Mouse (Mus musculus): Measurements from ENCODE around the gene Gmeb1.
A peak's percentile ranks its signal among the peaks of the same experiment; 100 is the strongest.

The Gmeb1 gene

DNA sequence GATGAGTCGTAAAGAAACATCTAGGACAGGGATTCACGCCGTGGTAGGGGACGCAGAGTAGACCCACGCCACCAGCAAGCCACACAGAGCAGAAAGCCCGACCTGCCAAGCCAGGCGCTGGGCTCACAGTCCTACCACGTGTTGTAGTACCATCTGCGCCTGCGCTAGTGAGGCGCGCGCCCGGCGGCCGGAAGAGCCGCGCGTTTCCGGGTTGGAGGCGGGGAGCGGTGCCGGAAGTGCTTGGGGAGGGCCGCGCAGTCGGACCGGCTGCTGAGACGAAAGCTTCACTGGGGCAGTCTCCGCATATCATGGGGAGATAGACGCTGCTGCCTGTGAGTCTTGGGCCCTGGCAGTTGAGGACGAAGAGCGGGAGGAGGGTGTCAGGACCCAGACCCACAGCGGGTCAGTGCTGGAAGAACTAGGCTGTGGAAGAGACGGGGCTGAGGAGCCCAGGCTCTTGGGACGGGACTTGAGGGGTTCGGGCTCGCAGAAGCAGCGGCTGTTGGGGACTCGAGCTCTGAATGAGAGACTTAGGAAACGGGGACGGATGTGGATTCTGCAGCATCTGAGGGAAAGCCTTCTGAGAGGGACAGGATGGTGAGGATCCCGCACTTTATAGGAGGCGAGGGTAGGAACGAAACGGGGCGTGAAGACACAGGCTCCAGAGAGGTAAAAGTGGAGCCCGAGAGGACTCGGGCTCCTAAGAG, 12.9 kb upstream of the Gmeb1 start, which contains the start of gene Taf12:
Taf12 (plus strand) TSS at position 220 of the 707 bp plus-strand sequence.
- peak; percentile 87 for DNase-seq (ENCODE audit: low read depth, low spot score)

DNA sequence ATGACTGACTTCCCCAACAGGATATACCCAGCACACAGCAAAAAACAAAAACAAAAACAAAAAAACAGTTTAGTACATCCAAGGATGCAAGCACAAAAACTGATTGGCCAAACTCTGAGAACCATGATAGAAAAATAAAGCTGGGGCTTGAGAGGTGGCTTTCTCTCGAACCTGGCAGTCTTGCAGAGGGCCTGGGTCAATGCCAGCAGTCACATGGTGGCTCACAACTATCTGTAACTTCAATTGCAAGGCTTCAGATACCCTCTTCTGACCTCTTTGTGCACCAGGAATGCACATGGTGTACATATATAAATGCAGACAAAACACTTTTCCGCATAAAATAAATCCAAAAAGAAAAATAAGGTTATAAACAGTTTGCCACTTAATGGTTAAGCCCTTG, 11.8 kb upstream of the Gmeb1 start:
- no peak for DNase-seq (ENCODE audit: low read depth, low spot score)

DNA sequence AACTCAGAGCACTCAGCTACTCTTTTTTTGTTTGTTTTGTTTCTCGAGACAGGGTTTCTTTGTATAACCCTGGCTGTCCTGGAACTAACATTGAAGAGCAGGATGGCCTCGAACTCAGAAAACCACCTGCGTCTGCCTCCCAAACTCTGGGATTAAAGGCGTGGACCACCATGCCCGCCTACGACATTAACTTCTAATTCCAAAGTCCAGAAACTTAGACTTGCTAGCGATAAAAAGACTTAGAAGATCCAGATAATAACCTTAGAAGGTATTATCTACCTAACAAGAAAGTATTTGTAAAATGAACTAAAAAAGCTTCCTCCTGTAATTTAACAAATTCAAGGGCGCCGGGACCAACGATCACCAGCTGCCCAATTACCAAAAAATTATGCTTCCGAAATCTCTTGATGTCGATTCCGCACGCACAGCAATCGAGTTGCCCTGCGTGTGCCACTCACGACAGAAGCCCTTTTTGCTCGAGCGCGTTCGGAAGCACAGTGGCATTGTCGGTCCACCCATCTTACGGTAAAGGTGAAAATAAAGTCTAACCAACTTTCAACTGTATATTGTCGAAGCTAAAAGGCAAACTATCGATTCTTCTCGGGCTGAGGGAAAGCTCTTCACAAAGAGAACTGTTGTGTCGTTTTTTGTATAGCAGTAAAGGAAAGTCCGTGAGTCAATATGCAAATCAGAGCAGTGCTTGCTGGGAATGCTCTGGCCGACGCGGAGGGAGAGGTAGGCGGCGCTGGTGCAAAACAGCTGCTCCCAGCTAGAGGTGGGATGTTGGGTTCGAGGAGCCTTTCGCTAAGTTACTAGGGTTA, 8.5 kb upstream of the Gmeb1 start:
- DNase-seq (ENCODE audit: low read depth, low spot score), result peak; percentile 86

DNA sequence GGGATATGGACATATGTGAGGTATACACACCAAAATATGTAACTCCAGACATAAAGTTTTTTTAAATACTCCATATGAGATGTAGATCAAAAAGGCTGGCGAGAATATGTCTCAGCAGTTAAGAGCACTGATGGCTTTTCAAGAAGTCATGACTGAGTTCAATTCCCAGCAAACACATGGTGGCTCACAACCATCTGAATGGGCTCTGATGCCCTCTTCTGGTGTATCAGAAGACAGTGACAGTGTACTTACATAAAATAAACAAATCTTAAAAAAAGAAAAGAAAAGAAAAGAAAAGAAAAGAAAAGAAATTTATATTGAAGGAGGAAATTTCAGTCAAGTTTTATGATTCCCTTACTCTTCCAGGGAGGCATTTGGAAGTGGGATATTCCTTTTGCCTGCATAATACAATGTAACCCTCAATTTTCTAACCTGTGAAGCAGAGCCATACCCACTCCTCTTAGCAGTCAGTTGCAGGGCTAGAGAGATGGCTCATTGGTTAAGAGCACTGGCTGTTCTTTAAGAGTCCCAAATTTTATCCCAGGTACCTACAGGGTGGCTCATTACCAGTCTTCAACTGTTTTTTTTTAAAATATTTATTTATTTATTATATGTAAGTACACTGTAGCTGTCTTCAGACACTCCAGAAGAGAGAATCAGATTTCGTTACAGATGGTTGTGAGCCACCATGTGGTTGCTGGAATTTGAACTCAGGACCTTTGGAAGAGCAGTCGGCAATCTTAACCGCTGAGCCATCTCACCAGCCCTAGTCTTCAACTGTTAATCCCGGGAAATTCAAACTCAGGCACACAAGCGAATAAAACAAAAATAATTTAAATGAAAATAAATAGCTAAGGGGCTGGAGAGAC, 7.7 kb upstream of the Gmeb1 start:
- no peak for DNase-seq (ENCODE audit: low read depth, low spot score)

DNA sequence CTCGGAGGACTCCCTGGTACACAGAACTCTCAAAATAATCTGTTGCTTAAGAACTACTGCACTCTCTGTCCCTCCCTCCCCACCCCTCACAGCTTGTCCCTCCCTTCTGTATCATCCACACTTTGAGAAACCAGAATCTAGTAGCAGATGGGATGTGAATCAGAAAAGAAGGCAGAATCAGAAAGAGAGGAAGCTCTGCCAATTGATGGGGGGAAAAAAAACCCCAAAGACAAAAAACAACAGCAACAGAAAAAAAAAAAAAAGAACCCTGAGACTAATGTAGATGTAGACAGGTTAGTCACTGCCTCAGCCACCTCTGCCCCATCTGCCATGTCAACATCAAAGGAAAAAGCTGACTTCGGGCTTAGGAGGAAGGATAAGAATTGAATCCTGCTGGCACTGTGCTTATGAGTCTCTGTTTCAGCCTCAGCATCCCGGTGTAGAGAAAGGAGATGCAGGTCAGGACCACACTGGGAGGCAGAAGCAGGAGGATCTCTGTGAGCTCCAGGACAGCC, 5.5 kb upstream of the Gmeb1 start:
- no peak for DNase-seq (ENCODE audit: low read depth, low spot score)

DNA sequence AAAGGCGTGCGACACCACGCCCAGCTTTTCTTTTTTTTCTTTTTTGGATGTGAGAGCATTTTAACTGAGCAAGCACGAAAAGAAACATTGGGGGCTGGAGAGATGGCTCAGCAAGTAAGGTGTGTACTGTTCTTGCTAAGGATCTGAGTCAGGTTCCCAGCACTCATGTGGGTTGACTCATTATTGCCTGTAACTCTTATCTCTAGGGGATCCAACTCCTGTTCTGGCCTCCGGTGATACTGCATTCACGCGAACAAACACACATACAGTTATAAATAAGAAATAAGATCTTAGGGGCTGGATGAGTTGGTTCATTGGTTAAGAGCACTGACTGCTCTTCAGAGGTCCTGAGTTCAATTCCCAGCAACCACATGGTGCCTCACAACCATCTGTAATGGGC, 1.9 kb upstream of the Gmeb1 start:
- no peak for DNase-seq (ENCODE audit: low read depth, low spot score)

DNA sequence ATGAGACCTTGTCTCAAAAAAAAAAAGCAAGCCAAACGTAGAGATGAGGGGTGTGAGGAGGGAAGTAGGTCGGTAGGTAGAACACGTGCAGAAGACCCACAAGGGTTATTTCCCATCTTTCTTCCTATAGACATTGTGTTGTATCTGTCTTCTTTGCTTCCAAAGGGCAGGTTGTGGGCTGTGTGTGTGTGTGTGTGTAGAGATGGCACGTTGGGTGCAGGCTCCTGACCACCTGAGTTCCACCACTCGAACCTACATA, 885 bp upstream of the Gmeb1 start:
- DNase-seq (ENCODE audit: low read depth, low spot score), result no peak

DNA sequence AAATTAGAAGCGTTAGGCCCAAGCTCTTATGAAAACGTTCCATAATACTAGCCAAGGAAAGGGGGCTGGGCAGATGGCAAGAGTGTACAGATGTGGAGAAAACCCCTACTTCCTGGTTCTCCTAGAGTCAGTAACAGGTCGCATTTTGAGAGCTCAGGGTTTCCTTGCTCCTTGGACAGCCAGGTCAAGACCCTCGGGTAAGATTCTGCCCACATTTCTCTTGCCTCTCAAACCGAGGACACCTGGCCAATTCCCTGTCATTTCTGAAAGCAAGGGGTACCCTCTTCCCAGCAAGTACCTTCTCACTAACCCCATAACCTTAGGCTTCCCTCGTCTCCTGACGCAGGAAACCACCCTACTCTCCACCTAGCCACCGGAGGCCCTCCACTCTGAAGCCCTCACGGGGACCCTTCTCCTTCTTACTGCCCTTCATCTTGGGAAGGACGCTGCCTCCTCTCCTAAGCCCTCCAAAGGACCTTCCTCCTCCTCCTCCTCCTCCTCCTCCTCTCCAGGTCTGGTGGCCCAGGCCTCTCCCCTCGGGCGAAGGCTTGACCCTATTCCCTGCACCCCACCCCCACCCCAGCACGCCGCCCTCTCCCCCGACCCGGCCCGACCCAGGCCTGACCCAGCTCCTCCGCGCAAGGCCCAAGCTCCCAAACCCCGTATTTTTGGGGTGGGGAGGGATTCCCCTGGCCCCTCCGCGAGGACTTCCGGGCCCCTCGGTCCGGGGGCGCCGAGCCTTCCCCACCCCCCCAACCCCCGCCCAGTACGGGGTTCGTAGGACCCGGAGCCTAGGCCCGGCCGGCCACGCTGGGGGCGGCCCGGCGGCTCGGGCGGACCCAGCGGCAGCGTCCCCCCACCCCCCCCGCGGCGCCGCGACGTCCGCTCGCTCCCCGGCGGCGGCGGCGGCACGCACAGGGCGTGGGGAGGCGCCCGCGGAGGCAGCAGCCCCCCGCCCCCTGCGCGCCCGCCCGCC, 710 bp downstream of the Gmeb1 start:
- DNase-seq (ENCODE audit: low read depth, low spot score), result no peak

DNA sequence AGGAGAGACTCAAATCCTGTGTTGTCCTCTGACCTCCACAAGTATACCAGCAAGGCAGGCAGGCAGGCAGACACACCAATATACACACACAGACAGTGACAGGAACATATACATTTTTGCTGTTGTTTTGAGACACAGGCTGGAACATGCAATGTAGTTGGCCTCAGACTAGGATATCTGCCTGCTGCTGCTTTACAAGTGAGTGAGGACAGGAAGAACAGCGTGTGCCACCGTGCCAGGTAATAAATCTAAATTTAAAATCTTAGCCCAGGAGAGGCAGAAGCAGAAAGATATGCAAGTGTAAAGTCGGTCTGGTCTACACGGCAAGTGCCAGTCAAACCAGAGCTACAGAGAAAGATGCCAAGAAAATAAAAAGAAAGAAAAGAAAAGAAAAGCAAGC, 2.2 kb downstream of the Gmeb1 start:
- DNase-seq (ENCODE audit: low read depth, low spot score), result no peak

DNA sequence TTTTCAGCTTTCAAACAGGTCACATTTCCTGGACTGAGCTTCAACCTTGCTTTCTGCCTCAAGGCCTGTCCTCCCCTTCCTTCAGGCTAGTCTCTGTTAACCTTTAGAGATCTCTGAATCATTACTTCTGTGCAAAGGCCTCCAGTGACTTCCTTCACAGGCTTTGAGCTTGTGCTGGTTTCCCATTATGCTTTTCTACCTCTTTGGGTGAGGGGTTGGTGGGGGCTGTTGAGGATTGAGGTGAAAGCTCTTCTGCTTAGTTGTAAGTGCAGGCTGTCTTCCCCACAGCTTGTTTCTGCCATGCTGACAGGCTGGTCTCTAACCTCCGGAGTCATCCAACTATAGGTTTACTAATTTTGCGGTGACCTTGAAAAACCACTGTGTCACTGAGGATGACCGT, 5.0 kb downstream of the Gmeb1 start:
- DNase-seq (ENCODE audit: low read depth, low spot score), result no peak

DNA sequence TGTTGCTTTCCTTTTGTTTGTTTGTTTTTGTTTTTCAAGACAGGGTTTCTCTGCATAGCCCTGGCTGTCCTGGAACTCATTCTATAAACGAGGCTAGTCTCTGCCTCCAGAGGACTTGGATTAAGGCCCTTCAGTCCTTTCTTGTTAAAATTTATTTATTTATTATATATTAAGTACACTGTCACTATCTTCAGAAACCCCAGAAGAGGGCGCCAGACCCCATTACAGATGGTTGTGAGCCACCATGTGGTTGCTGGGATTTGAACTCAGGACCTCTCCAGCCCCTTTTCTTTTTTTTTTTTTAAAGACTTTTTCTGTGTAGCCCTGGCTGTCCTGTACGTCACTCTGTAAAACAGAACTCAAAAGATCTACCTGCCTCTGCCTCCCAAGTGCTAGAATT, 6.4 kb downstream of the Gmeb1 start:
- DNase-seq (ENCODE audit: low read depth, low spot score), result no peak

DNA sequence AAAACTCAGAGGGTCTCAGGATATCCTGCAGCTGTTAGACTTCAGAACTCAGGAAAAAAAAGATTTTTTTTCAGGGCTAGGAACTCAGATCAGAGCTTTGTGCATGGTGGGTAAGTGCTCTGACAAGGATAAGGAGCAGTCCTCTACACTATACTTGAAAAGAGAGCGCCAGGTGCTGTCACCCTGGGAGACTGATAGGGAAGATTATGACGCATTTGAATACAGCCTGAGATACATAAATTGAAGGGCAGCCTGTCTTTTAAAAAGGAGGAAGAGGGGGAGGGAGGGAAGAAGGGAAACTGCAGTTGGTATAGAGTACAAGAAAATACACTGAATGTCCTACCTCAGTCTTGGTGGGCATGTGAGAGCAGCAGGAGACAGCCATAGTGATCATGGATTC, 7.8 kb downstream of the Gmeb1 start:
- no peak for DNase-seq (ENCODE audit: low read depth, low spot score)

DNA sequence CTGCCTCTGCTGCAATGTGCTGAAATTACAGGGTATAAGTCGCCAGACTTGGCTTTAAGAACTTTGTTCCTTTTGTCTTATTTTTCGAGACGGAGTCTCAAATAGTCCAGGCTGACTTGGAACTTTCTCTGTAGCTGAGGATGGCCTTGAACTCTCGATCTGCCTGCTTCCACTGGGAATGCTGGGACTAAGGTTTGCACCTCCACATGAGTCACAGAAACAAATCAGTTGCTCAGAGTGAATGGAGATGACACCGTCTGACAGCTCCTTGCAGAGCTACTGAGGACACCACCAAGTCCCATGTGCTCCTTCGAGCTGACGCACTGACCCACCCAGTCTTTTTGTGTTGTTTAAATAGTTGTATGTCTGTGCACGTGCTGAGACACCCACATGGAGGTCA, 8.3 kb downstream of the Gmeb1 start:
- no peak for DNase-seq (ENCODE audit: low read depth, low spot score)

DNA sequence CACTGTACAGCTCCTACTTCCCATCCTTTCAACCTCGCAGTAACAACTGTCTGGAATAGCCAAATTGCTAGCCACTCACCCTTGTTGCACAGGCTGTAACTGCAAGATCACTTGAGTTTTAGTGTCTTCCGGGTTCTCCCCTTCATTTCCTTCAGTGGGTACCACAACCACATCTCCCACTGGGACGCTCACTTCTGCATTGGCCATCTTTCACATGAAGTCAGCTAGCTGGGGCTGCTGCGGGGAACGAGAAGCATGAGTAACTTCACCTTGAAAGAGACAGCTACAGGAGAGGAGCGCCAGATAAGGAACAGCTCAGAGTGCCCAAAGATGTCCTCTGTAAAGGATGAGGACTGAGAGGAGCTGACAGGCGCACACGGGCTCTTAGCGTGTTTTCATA, 9.8 kb downstream of the Gmeb1 start:
- no peak for DNase-seq (ENCODE audit: low read depth, low spot score)

DNA sequence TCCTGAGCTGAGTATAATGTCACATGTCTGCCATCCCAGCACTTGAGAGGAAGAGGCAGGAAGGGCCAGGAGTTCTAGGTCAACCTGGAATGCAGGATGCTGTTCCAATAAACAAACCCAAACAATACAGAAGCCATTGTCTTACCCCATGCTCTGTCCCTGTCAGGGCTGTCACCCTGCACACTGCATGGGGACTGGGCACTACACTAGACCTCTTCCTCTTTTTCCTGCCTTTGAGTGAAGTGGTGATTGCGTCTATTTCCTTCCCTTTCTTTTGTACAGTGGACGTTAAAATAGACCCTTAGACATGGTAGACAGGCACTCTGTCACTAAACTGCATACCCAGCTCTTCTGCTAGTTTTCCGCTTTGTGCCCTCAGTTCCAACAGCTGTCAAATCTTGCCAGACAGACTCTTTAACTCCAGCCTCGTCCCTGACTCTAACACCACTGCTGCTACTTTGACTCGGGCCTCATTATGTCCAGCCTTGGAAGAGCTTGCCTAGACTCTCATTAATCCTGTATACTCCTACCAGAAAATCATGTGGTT, 13.9 kb downstream of the Gmeb1 start:
- no peak for DNase-seq (ENCODE audit: low read depth, low spot score)

DNA sequence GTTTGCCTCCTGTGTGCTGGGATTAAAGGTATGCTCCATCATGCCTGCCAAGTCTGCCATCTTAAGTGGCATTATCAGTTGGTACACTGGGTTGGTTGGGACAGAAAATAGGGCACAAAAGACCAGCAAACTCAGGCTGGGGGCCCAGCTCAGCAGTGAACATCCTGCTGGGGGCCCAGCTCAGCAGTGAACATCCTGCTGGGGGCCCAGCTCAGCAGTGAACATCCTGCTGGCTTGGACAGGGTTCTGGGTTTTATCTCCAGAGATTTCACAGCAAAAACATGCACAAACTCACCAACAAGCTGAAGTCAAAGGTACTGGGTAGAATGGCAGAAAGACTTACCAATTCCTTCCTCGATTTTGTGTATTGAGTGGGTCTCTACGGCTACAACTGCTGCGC, 15.8 kb downstream of the Gmeb1 start:
- no peak for DNase-seq (ENCODE audit: low read depth, low spot score)

DNA sequence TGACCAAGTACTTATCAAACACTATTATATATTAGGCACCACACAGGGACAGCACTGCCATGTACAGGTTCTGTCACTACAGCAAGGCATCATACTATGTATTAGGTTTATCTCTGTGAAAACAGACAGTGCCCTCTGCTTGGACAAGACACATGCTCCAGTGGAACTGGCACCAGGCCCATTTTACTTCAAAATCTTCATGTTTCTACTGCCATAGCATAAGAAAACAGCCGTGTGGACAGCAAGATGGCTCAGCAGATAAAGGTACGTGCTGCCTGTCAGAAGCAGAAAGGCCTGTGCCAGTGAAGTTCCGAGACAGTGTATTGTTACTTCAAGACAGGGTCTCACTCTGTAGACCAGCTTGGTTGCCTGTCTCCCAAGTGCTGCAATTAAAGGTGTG, 20.2 kb downstream of the Gmeb1 start:
- no peak for DNase-seq (ENCODE audit: low read depth, low spot score)

DNA sequence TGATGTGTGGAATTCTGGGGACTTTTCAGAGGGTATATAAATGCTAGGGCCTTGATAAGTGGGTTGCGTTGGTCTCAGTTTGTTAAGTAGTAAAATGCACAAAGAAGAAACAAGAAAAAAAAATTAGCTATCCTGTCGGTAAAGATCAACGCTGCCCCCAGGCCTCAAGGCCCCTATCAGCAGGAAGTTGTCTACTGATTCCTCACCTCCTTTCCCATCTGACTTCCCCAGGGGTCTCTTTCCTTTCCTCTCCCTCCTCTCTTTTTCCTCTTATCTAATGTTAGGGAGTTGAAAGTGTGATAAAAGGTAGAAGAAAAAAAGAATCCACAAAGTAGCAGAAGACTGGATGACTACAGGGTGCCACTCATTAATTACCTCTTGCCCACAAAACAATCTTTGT, 21.0 kb downstream of the Gmeb1 start:
- DNase-seq (ENCODE audit: low read depth, low spot score), result no peak

DNA sequence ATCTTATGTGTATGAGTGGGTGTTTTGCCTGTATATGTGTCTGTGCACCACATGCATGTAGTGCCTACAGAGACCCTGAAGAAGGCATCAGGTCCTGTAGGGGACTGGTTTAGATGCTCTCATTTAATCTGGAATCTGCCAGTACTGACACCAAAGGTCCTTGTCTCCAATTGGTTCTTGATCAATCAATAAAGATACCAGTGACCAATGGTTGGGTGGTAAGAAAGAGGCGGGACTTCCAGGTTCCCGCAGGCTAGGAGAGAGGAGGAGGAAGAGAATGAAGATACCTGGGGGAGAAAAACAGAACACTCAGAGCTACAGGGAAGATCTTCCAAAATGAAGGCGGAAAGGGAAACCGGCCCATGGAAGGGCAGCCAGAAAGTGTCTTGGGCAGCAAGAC, 23.0 kb downstream of the Gmeb1 start:
- DNase-seq (ENCODE audit: low read depth, low spot score), result no peak

DNA sequence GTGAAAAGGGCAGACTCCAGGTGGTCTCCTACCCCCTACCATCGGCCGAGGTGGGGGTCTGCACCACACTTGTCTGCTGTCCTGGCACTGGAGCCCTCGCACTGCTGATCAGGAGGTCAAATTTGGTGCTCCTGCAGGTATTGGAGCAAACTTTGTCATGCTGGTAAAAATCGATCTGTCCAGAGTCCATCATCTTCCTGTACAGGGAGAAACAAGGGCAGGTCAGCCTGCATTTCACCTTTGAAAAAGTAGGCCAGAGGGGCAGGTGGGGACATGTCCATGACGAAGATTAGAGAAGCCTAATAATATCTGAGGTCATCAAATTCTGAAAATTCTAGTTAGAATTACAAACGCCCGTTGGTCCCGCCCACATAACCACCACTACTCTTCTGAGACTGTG, 26.7 kb downstream of the Gmeb1 start:
- no peak for DNase-seq (ENCODE audit: low read depth, low spot score)

DNA sequence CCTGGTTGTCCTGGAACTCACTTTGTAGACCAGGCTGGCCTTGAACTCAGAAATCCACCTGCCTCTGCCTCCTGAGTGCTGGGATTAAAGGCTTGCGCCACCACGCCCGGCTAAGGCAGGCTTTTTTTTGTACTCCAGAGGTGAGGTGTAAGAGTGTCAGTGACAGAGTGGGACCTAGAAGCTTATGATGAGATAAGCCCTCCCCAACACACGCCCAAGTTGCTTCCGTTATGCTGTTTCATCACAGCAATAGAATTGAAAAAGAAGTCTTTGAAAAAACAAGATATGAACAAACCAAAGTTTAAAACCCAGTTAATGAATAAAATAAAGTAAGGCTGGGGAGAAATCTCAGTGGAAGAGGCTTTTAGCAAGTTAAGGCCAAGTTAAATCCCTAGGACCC, 31.0 kb downstream of the Gmeb1 start:
- no peak for DNase-seq (ENCODE audit: low read depth, low spot score)

Measured in brain, embryonic 18.5 days (tissue).